Mouse (Mus musculus): ENCODE results near the gene Fam166b. TPM values are rescaled to one million over a fixed set of nuclear protein-coding genes. Genes with fewer than 3 reads are reported as not detected.
A peak's percentile ranks its signal among the peaks of the same experiment; 100 is the strongest.

The Fam166b gene
- polyA plus RNA-seq, 1 experiment from 2014 or later = 0.34 TPM

GRCm38 (mm10) chr4:43384083-43384460, 44.9 kb downstream of the Fam166b start:
- ATAC-seq (ENCODE audit: low FRiP score, low read depth) = no peak
- Histone ChIP-seq H3K27me3 (replicated peaks) (0 out of 2 replicates have a peak, but pooled peaks cover 5% of the 10 kb centered on the region), H3K27ac (no peak overlapping the region), H3K9me3 (no peaks in the 10 kb centered on the region), H3K4me1 (peaks cover 21% of the 10 kb centered on the region), H3K36me3 (no peaks in the 10 kb centered on the region), H3K4me3 (no peak overlapping the region), H3K9ac (no peak overlapping the region), H3K4me2 (replicated peaks) (no peak overlapping the region)
- 88% methylated on average over 5 of the region's 5 CpGs for WGBS

- Histone ChIP-seq H3K4me2 (replicated peaks) (peak overlapping the region; percentile 84), H3K27ac (no peak overlapping the region), H3K9me3 (no peaks in the 10 kb centered on the region), H3K27me3 (replicated peaks) (0 out of 2 replicates have a peak, but pooled peaks cover 5% of the 10 kb centered on the region), H3K4me1 (peaks cover 21% of the 10 kb centered on the region), H3K36me3 (no peaks in the 10 kb centered on the region), H3K4me3 (no peak overlapping the region), H3K9ac (no peak overlapping the region)
- 67% methylated on average over 11 of the region's 11 CpGs for WGBS
- no peak for ATAC-seq (ENCODE audit: low FRiP score, low read depth)
Observed at GRCm38 (mm10) chr4:43383246-43384082, 45.5 kb downstream of the Fam166b start.

- no peaks in the 10 kb centered on the region for H3K36me3 ChIP-seq
- WGBS = 9% methylated on average over 21 of the region's 33 CpGs
- H3K9me3 ChIP-seq = no peaks in the 10 kb centered on the region
- peak overlapping the region; percentile 84 for H3K4me2 ChIP-seq (replicated peaks)
- peak overlapping the region; percentile 68 for H3K4me3 ChIP-seq
- no peak overlapping the region for H3K27ac ChIP-seq
- peak; percentile 84 for ATAC-seq (ENCODE audit: low FRiP score, low read depth)
- peak overlapping the region; percentile 83 for H3K9ac ChIP-seq
- peaks cover 21% of the 10 kb centered on the region for H3K4me1 ChIP-seq
- 0 out of 2 replicates have a peak, but pooled peaks cover 5% of the 10 kb centered on the region for H3K27me3 ChIP-seq (replicated peaks)
Observed at GRCm38 (mm10) chr4:43382155-43383020, 46.5 kb downstream of the Fam166b start.

- Histone ChIP-seq H3K9me3 (no peaks in the 10 kb centered on the region), H3K4me1 (peaks cover 21% of the 10 kb centered on the region), H3K36me3 (no peaks in the 10 kb centered on the region), H3K27me3 (replicated peaks) (0 out of 2 replicates have a peak, but pooled peaks cover 5% of the 10 kb centered on the region), H3K4me3 (peak within 1 kb of the TSS; percentile 68), H3K9ac (peak within 1 kb of the TSS; percentile 83), H3K27ac (no peak within 1 kb of the TSS), H3K4me2 (replicated peaks) (peak within 1 kb of the TSS; percentile 84)
- WGBS = 2% methylated on average over 56 of the region's 63 CpGs
- ATAC-seq (ENCODE audit: low FRiP score, low read depth) = peak; percentile 94
Observed at GRCm38 (mm10) chr4:43381408-43382154, 47.4 kb downstream of the Fam166b start, which contains the start of gene Rusc2. Gene Rusc2 (plus strand): TSS chr4:43381979.

GRCm38 (mm10) chr4:43380951-43381350, 48.0 kb downstream of the Fam166b start:
- H3K36me3 ChIP-seq = no peaks in the 10 kb centered on the region
- peak overlapping the region; percentile 84 for H3K4me2 ChIP-seq (replicated peaks)
- ATAC-seq (ENCODE audit: low FRiP score, low read depth) = no peak
- peak overlapping the region; percentile 68 for H3K4me3 ChIP-seq
- no peaks in the 10 kb centered on the region for H3K9me3 ChIP-seq
- H3K27me3 ChIP-seq (replicated peaks) = 0 out of 2 replicates have a peak, but pooled peaks cover 5% of the 10 kb centered on the region
- WGBS = 58% methylated on average over 10 of the region's 10 CpGs
- peak overlapping the region; percentile 83 for H3K9ac ChIP-seq
- H3K27ac ChIP-seq = no peak overlapping the region
- peaks cover 21% of the 10 kb centered on the region for H3K4me1 ChIP-seq

GRCm38 (mm10) chr4:43379601-43380000, 49.3 kb downstream of the Fam166b start:
- H3K4me2 ChIP-seq (replicated peaks) = no peak overlapping the region
- H3K9ac ChIP-seq = no peak overlapping the region
- 0 out of 2 replicates have a peak, but pooled peaks cover 5% of the 10 kb centered on the region for H3K27me3 ChIP-seq (replicated peaks)
- 90% methylated on average over 6 of the region's 6 CpGs for WGBS
- peaks cover 21% of the 10 kb centered on the region for H3K4me1 ChIP-seq
- no peak for ATAC-seq (ENCODE audit: low FRiP score, low read depth)
- H3K36me3 ChIP-seq = no peaks in the 10 kb centered on the region
- no peaks in the 10 kb centered on the region for H3K9me3 ChIP-seq
- H3K4me3 ChIP-seq = no peak overlapping the region
- no peak overlapping the region for H3K27ac ChIP-seq

Other genes starting within 250 kb of the Fam166b start
- 0.08 and 0.10 TPM in 2 replicates for gene Atp8b5, start 162.0 kb downstream of the Fam166b start, polyA plus RNA-seq (2016; fragmentation: Nextera tagmentation; extraction: Ambion mirVana)
- gene Rusc2, start 47.2 kb downstream of the Fam166b start, polyA plus RNA-seq (2016; fragmentation: Nextera tagmentation; extraction: Ambion mirVana) = 52.7 and 53.3 TPM in 2 replicates
- gene Tesk1, start 12.8 kb upstream of the Fam166b start, polyA plus RNA-seq (2016; fragmentation: Nextera tagmentation; extraction: Ambion mirVana) = 14.9 and 15.4 TPM in 2 replicates
- gene Cd72, start 25.5 kb upstream of the Fam166b start, polyA plus RNA-seq (2016; fragmentation: Nextera tagmentation; extraction: Ambion mirVana) = 2.7 and 2.9 TPM in 2 replicates
- 0.17 TPM in 1 of 2 replicates, not detected in the other for gene Sit1, start 54.6 kb upstream of the Fam166b start, polyA plus RNA-seq (2016; fragmentation: Nextera tagmentation; extraction: Ambion mirVana)
- 54.0 and 54.6 TPM in 2 replicates for gene Ccdc107, start 63.8 kb upstream of the Fam166b start, polyA plus RNA-seq (2016; fragmentation: Nextera tagmentation; extraction: Ambion mirVana)
- gene Arhgef39, start 70.6 kb upstream of the Fam166b start, polyA plus RNA-seq (2016; fragmentation: Nextera tagmentation; extraction: Ambion mirVana) = 24.8 and 27.0 TPM in 2 replicates
- 0.33 and 0.41 TPM in 2 replicates for gene Car9, start 77.8 kb upstream of the Fam166b start, polyA plus RNA-seq (2016; fragmentation: Nextera tagmentation; extraction: Ambion mirVana)
- 83.5 and 93.0 TPM in 2 replicates for gene Tpm2, start 94.6 kb upstream of the Fam166b start, polyA plus RNA-seq (2016; fragmentation: Nextera tagmentation; extraction: Ambion mirVana)
- 68.0 and 71.0 TPM in 2 replicates for gene Creb3, start 133.2 kb upstream of the Fam166b start, polyA plus RNA-seq (2016; fragmentation: Nextera tagmentation; extraction: Ambion mirVana)
- 59.6 and 65.6 TPM in 2 replicates for gene Tln1, start 133.6 kb upstream of the Fam166b start, polyA plus RNA-seq (2016; fragmentation: Nextera tagmentation; extraction: Ambion mirVana)
- gene Rgp1, start 149.6 kb upstream of the Fam166b start, polyA plus RNA-seq (2016; fragmentation: Nextera tagmentation; extraction: Ambion mirVana) = 29.5 and 36.3 TPM in 2 replicates
- 50.4 and 55.4 TPM in 2 replicates for gene Gba2, start 149.7 kb upstream of the Fam166b start, polyA plus RNA-seq (2016; fragmentation: Nextera tagmentation; extraction: Ambion mirVana)
- gene Msmp, start 155.4 kb upstream of the Fam166b start, polyA plus RNA-seq (2016; fragmentation: Nextera tagmentation; extraction: Ambion mirVana) = 1.3 and 2.8 TPM in 2 replicates
- 45.4 and 60.1 TPM in 2 replicates for gene Npr2, start 202.8 kb upstream of the Fam166b start, polyA plus RNA-seq (2016; fragmentation: Nextera tagmentation; extraction: Ambion mirVana)
- gene Spag8, start 224.5 kb upstream of the Fam166b start, polyA plus RNA-seq (2016; fragmentation: Nextera tagmentation; extraction: Ambion mirVana) = 2.7 and 3.0 TPM in 2 replicates
- gene Hint2, start 227.3 kb upstream of the Fam166b start, polyA plus RNA-seq (2016; fragmentation: Nextera tagmentation; extraction: Ambion mirVana) = 71.0 and 74.6 TPM in 2 replicates
- 11.8 and 14.2 TPM in 2 replicates for gene Tmem8b, start 239.8 kb upstream of the Fam166b start, polyA plus RNA-seq (2016; fragmentation: Nextera tagmentation; extraction: Ambion mirVana)
- 3.2 and 3.3 TPM in 2 replicates for gene Fam221b, start 240.0 kb upstream of the Fam166b start, polyA plus RNA-seq (2016; fragmentation: Nextera tagmentation; extraction: Ambion mirVana)

Measured in neural tube, embryonic 12.5 days (tissue).